Mouse (Mus musculus): ENCODE data around the gene Olfr1408.

Gene Olfr1408

DNA sequence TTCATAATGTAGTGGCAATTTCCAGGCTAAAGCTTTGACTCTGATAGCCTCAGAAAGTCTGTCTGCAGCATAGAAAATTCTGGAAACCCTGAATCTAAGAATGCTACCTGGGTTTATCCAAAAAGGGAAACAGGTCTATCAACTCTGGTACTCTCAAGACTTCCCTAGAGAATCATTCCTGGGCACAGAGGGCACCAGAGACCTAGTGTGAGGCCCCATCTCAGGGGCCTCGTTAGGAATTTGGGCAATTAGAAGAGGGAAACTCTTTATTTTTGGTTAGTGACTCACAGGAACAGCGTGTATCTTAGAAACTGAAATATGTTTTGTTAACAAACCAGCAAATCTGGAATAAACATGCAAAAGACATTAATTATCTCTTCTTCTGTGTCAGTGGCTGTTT lies at the start of gene Olfr1408:
Olfr1408 (minus strand) TSS at position 101 of the 400 bp plus-strand sequence.
- no peak for DNase-seq (ENCODE audit: low spot score in 2 of 2)

DNA sequence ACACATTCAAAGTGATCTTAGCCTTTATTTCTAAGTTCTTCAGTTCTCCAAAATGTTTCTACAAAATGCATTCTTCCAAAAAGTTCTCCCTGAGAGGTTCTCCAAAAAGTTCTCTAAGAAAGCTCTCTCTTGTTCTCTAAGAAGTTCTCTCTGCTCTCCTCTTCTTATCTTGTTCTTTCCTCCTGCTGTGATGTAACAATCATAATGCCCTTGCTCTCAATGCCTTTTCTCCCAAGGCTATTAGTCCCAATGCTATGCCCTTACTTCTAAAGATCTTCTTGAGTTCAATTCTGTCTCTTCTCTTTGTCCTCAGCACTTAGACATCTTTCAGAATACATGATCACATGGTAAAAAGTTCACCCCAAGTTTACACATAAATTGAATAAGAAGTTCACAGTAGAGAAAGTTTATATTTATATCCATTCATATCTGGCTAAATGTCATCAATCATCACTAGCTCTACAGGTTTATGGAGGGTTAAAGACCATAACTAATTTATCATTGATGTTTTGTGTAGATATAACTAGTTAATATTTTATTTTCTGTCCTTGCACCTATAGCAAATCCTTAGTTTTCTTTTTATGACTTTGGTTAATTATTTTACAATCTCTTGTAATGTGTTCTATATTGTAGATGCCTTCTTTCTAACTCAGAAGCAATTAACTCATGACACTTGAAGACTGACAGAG lies 37.1 kb upstream of the Olfr1408 start:
- DNase-seq (ENCODE audit: low spot score in 2 of 2) = no peak
